Mouse (Mus musculus): ENCODE measurements at regions not wholly inside any gene's neighbourhood (a gene's known extent, or its start where the extent isn't known, plus 50 kb on each side); places are given as distances from the start of the nearest gene placed in this dataset.

DNA sequence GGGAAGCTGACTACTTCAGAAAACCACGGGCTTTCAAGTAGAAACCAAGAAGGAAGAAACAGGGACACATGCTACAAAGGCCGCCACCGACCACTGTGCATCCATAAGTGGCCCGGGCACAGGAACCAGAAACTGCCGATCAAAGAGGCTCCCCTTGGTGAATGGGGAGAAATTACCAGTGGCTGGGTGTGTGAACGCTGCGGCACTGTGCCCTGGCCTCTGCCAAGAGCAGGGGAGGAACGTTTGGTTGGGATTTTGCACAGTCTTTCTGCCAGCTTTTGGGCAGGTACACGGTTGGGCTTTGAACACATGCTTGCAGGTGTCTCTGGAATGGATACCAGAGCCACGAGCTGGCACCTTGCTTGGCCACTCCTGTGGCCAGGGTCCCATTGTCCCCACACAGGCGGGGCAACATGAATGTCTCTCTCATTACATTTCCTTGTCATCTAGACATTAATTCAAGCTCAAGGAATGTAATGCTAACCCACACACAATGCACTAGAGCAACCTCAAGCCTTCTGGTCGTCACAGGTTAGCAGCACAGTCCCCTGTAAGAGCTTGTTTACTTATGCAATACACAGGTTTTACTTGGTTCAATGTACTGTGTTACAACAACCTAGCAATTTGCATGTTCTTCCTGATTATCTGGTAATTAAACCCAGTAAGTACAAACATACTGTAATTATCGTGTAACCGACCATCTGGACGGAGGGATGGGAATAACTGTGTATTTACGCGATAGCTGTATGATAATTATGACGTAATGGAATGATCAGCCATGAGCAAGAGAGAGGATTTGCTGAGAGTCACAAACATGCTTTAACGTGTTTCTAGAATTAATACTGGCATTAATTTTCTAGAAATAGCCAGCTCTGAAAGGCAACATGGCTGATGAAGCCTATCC, 90.9 kb upstream of the Sall1 start:
- peaks cover 20% of the 10 kb centered on the region for H3K4me1 ChIP-seq (replicated peaks; ENCODE audit: low read depth, low read length)
- TF ChIP-seq CTCF (conservative IDR thresholded peaks at IDR 0.05; ENCODE audit: low read length) (no peak), NANOG (IDR thresholded peaks at IDR 0.05; ENCODE audit: borderline replicate concordance, low read length) (no peak)
- H3K4me3 ChIP-seq (replicated peaks; ENCODE audit: low read length), result peak overlapping the region; percentile 48
- no peaks in the 10 kb centered on the region for H3K36me3 ChIP-seq (ENCODE audit: insufficient read depth, low read length)
- H3K9me3 ChIP-seq (ENCODE audit: low read length), result peaks cover 10% of the 10 kb centered on the region
- H3K27me3 ChIP-seq (ENCODE audit: insufficient read depth, low read length), result peaks cover 5% of the 10 kb centered on the region; the same call in 1 of the 2 replicates

DNA sequence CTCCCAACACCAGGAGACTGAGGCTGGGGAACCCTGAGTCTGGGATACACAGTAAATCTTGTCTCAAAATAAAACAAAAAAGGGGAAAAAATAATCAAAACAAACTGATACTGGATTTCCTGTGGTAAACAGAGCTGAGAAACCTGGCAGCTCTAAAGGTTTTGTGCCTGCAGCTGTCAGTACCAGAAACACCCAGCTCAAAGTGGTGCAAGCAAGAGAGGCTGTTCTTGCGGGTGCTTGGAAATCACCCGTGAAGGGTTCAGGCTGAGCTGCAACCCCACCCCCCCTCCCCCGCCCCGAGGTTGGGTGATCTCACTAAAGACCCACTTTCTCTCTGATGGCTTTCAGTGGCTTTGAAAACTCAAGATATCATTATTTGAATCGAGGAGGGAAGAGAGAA, 90.1 kb upstream of the Sall1 start:
- Histone ChIP-seq H3K4me1 (replicated peaks; ENCODE audit: low read depth, low read length) (peaks cover 20% of the 10 kb centered on the region), H3K4me3 (replicated peaks; ENCODE audit: low read length) (peak overlapping the region; percentile 48; the same call in 1 of the 2 replicates), H3K27me3 (ENCODE audit: insufficient read depth, low read length) (peaks cover 5% of the 10 kb centered on the region; the same call in 1 of the 2 replicates), H3K36me3 (ENCODE audit: insufficient read depth, low read length) (no peaks in the 10 kb centered on the region), H3K9me3 (ENCODE audit: low read length) (peaks cover 10% of the 10 kb centered on the region)
- TF ChIP-seq CTCF (conservative IDR thresholded peaks at IDR 0.05; ENCODE audit: low read length), result no peak
- no peak for TF ChIP-seq POU5F1 (IDR thresholded peaks at IDR 0.05; ENCODE audit: borderline replicate concordance, low read length)
- no peak for TF ChIP-seq NANOG (IDR thresholded peaks at IDR 0.05; ENCODE audit: borderline replicate concordance, low read length)

DNA sequence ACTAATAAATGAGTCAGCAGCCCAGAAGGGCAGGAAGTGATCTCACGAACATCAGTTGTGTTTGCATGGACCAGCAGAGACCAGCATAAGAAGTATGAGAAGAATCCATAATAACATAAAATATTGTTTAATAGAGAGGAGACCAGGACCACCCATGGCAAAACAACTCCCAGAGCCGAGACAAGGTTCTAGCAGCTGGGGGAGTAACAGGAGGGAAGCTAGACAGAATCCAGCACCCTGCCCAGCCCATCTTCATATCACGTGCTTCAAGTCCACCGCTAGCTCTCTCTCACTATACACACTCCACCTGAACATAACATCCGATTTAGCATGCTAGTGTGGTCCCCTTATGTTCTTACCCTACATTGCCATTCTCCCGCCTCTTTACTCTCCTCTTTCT, 77.1 kb upstream of the Sall1 start:
- H3K9me3 ChIP-seq (ENCODE audit: low read length), result no peaks in the 10 kb centered on the region
- H3K4me3 ChIP-seq (replicated peaks; ENCODE audit: low read length), result no peak overlapping the region
- no peak for TF ChIP-seq NANOG (IDR thresholded peaks at IDR 0.05; ENCODE audit: borderline replicate concordance, low read length)
- no peaks in the 10 kb centered on the region for H3K27me3 ChIP-seq (ENCODE audit: insufficient read depth, low read length)
- no peaks in the 10 kb centered on the region for H3K4me1 ChIP-seq (replicated peaks; ENCODE audit: low read depth, low read length)
- no peaks in the 10 kb centered on the region for H3K36me3 ChIP-seq (ENCODE audit: insufficient read depth, low read length)

DNA sequence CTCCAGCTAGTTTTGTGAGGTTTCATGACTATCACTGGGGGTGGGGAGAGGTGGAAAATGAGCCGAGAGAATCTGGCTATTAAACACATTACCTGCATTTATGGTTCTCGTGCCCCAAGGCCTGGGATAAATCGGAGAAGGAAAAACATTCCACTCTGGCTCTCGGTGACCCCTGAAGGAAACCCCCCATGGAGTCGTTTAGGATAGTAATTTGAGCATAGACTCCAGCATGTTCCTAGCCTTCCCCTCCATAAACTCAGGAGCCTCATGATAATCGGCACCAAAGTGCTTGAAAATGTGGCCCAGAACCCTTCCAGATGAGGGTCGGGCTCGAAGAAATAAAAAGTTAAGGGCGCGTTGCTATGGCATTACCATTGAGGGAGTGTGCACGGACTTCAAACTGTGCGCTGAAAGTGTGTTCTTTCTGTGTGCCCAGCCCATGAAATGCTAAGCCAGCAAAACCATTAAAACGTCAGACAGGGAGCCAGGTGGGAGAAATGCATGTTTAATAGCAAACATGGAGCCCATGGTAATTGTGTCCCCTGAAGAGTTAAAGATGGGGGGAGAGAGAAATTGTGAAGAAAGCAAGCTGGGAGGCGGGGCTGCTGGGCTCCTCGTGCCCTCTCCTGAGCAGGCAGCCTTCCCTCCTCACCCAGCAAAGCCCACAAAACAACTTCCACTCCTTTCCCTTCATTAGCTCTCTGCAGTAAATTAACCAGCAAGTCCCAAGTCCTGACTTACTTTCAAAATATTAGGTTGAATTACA, 64.1 kb upstream of the Sall1 start:
- no peaks in the 10 kb centered on the region for H3K4me1 ChIP-seq (replicated peaks; ENCODE audit: low read depth, low read length)
- no peaks in the 10 kb centered on the region for H3K36me3 ChIP-seq (ENCODE audit: insufficient read depth, low read length)
- peaks cover 5% of the 10 kb centered on the region; the same call in 1 of the 2 replicates for H3K9me3 ChIP-seq (ENCODE audit: low read length)
- no peak overlapping the region for H3K4me3 ChIP-seq (replicated peaks; ENCODE audit: low read length)
- H3K27me3 ChIP-seq (ENCODE audit: insufficient read depth, low read length), result peaks cover 5% of the 10 kb centered on the region; the same call in 1 of the 2 replicates
- no peak for TF ChIP-seq CTCF (conservative IDR thresholded peaks at IDR 0.05; ENCODE audit: low read length)
- no peak for TF ChIP-seq NANOG (IDR thresholded peaks at IDR 0.05; ENCODE audit: borderline replicate concordance, low read length)
- no peak for TF ChIP-seq POU5F1 (IDR thresholded peaks at IDR 0.05; ENCODE audit: borderline replicate concordance, low read length)

DNA sequence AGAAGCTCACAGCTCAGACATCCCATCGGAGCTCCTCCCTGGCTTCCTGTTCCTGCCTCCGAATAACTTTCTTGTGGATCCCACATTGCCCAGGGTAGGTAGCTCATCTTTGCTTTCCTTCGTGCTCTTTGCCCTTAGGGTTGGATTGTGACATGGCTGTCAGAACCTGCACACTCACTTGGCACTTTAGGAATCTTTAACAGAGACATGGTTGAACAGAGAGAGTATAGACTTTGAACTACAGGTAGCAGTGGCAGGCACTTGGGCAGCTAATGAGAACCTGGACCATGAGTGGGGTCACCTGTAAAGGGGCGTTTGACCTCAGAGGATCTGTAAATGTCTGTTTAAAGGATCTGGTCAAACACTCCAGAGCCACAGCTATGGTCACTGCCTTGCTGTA, 62.4 kb upstream of the Sall1 start:
- Histone ChIP-seq H3K27me3 (ENCODE audit: insufficient read depth, low read length) (no peaks in the 10 kb centered on the region), H3K4me1 (replicated peaks; ENCODE audit: low read depth, low read length) (no peaks in the 10 kb centered on the region), H3K4me3 (replicated peaks; ENCODE audit: low read length) (no peak overlapping the region), H3K36me3 (ENCODE audit: insufficient read depth, low read length) (no peaks in the 10 kb centered on the region), H3K9me3 (ENCODE audit: low read length) (peaks cover 5% of the 10 kb centered on the region; the same call in 1 of the 2 replicates)
- TF ChIP-seq NANOG (IDR thresholded peaks at IDR 0.05; ENCODE audit: borderline replicate concordance, low read length), result no peak
- no peak for TF ChIP-seq POU5F1 (IDR thresholded peaks at IDR 0.05; ENCODE audit: borderline replicate concordance, low read length)
- TF ChIP-seq CTCF (conservative IDR thresholded peaks at IDR 0.05; ENCODE audit: low read length), result no peak

DNA sequence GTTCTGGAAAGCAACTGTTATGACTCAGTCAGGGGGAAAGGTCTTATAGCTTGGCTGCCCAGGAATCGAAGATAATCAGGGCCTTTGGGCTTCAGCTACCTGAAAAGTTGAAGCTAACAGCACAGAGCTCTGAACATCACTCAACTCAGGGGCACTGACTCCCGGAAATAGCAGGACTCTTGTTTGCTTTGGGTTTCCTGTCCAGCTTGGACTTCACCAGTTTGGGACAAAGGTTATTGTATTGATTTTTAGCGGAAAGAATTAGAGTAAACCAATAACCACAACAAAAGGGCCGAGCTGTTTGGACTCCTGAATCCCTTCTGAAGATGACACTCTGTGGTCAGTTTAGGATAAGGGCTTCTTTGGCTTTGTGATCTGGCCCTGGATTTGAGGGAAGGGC, 53.4 kb upstream of the Sall1 start:
- no peaks in the 10 kb centered on the region for H3K36me3 ChIP-seq (ENCODE audit: insufficient read depth, low read length)
- no peaks in the 10 kb centered on the region for H3K4me1 ChIP-seq (replicated peaks; ENCODE audit: low read depth, low read length)
- TF ChIP-seq CTCF (conservative IDR thresholded peaks at IDR 0.05; ENCODE audit: low read length) (no peak), POU5F1 (IDR thresholded peaks at IDR 0.05; ENCODE audit: borderline replicate concordance, low read length) (no peak), NANOG (IDR thresholded peaks at IDR 0.05; ENCODE audit: borderline replicate concordance, low read length) (no peak)
- H3K9me3 ChIP-seq (ENCODE audit: low read length), result no peaks in the 10 kb centered on the region
- H3K4me3 ChIP-seq (replicated peaks; ENCODE audit: low read length), result no peak overlapping the region
- no peaks in the 10 kb centered on the region for H3K27me3 ChIP-seq (ENCODE audit: insufficient read depth, low read length)

Measured in E14TG2a.4 (cell line).